8 mouse cellular contexts compared by ENCODE assay signal in the genomic region with DNA sequence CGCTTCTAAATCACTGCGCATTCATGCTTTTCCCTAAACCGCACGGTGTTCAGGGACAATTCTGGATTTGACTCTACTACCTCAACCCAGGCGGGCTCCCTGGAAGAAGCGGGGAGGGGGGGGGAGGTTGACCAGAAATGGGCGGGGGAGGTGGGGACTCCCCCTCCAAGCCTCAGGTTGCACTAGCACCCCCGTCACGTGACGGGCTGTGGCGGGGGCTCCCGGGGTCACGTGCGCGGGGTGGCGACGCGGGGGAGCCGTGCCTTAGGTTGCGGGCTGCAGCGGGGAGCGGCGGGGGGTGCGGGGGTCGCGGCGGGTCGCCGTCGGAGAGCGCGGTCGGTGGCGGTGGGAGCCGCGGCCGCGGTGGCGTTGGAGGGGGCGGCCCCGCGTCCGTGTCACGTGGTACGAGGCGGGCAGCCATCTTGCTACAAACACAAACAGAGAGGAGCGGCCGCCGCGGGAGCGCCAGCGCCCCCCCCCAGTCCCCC. TPM values are rescaled to one million over a fixed set of nuclear protein-coding genes. Genes with fewer than 3 reads are reported as not detected.
A peak's percentile ranks its signal among the peaks of the same experiment; 100 is the strongest.
DNase-seq lines count a peak whose midpoint lies in the region; ATAC-seq lines count a peak whose summit lies in the region.

No protein-coding gene starts in this region.

- H3K36me3 ChIP-seq in hindbrain, embryonic 12.5 days: peaks cover 7% of the 10 kb centered on the region; the same call in 1 of the 2 replicates

- WGBS in hindbrain, embryonic 12.5 days: 2% methylated on average over 18 of the region's 52 CpGs

- peak overlapping the region; percentile 100 for H3K9ac ChIP-seq in hindbrain, embryonic 12.5 days

- peak overlapping the region; percentile 91 for H3K27ac ChIP-seq in hindbrain, embryonic 12.5 days

- no peaks in the 10 kb centered on the region for H3K27me3 ChIP-seq in hindbrain, embryonic 12.5 days

- ATAC-seq in hindbrain, embryonic 12.5 days (ENCODE audit: low FRiP score): peak; percentile 62

- H3K4me3 ChIP-seq in hindbrain, embryonic 12.5 days: peak overlapping the region; percentile 99

- H3K9me3 ChIP-seq in hindbrain, embryonic 12.5 days (replicated peaks): no peaks in the 10 kb centered on the region

- peaks cover 42% of the 10 kb centered on the region for H3K4me1 ChIP-seq in hindbrain, embryonic 12.5 days

- peak overlapping the region; percentile 89 for H3K4me2 ChIP-seq in hindbrain, embryonic 12.5 days (replicated peaks)

- DNase-seq in MN1 (ENCODE audit: low spot score): peak; percentile 84
- peak; percentile 91 to 92 for DNase-seq in cerebellum, postnatal 10 days
- DNase-seq in frontal cortex, postnatal 25 days (ENCODE audit: low spot score in 2 of 2): peak; percentile 56 to 65
- peak; percentile 60 to 82 for DNase-seq in layer of hippocampus, postnatal 25 days (ENCODE audit: extremely low spot score in 1 of 2, low spot score in 1 of 2)
- peak; percentile 84 for DNase-seq in lung, postnatal 36 days
- peak; percentile 37 for DNase-seq in retina, adult 2 months (ENCODE audit: low read depth, low spot score)
- DNase-seq in thymus, postnatal 36 days: peak; percentile 80 to 82

RNA-seq across cellular contexts. Expression of gene Pop7, which starts 7.7 kb away (rescaled TPM):
- polyA plus RNA-seq in hindbrain, embryonic 12.5 days (2016; fragmentation: Nextera tagmentation; extraction: Ambion mirVana): 60.7 and 61.3 TPM in 2 replicates
- total RNA-seq in layer of hippocampus, postnatal 25 days (2021): 10 to 100 TPM; 33.6 to 34.6 TPM

RNA-seq across cellular contexts. Expression of gene Gigyf1, which starts 8.3 kb away (rescaled TPM):
- 17.9 and 19.0 TPM in 2 replicates for polyA plus RNA-seq in hindbrain, embryonic 12.5 days (2016; fragmentation: Nextera tagmentation; extraction: Ambion mirVana)
- 10 to 100 TPM; 44.8 to 54.9 TPM for total RNA-seq in layer of hippocampus, postnatal 25 days (2021)

RNA-seq across cellular contexts. Expression of gene Epo, which starts 23.0 kb away (rescaled TPM):
- polyA plus RNA-seq in hindbrain, embryonic 12.5 days (2016; fragmentation: Nextera tagmentation; extraction: Ambion mirVana): not detected in 2 replicates
- total RNA-seq in layer of hippocampus, postnatal 25 days (2021): not detected

RNA-seq across cellular contexts. Expression of gene Gnb2, which starts 23.3 kb away (rescaled TPM):
- polyA plus RNA-seq in hindbrain, embryonic 12.5 days (2016; fragmentation: Nextera tagmentation; extraction: Ambion mirVana): 466 and 467 TPM in 2 replicates
- 100 to 1,000 TPM; 648 to 692 TPM for total RNA-seq in layer of hippocampus, postnatal 25 days (2021)

RNA-seq across cellular contexts. Expression of gene Zan, which starts 33.2 kb away (rescaled TPM):
- polyA plus RNA-seq in hindbrain, embryonic 12.5 days (2016; fragmentation: Nextera tagmentation; extraction: Ambion mirVana): 0.09 and 0.15 TPM in 2 replicates
- total RNA-seq in layer of hippocampus, postnatal 25 days (2021): under 1 TPM; 0.14 to 0.22 TPM

Comparison
In these comparisons a context has a peak if more than half of its experiments do, and no peak if none do; other contexts are left out.
1. Peak in every context shown above with its lines: DNase-seq, ATAC-seq, H3K4me3 ChIP-seq and H3K27ac ChIP-seq.
2. DNase-seq: peak in every context shown above with its lines; median percentile 92 in cerebellum, postnatal 10 days; 84 in MN1; 84 in lung, postnatal 36 days; 81 in thymus, postnatal 36 days; 71 in layer of hippocampus, postnatal 25 days; 60 in frontal cortex, postnatal 25 days; 37 in retina, adult 2 months.